Mouse (Mus musculus) bone marrow macrophage, adult 2 months (primary cell): ENCODE results near the gene Mtch2.

ENCODE experiments used
- CTCF ChIP-seq: IDR thresholded peaks from 2 replicates; pipeline ENCODE4 v1.5.1; 2012; ENCODE audit warnings: low read depth, mild to moderate bottlenecking, low read length, moderate library complexity
- POLR2A ChIP-seq: IDR thresholded peaks from 2 replicates; pipeline ENCODE4 v1.6.1; 2012; ENCODE audit warnings: mild to moderate bottlenecking, low read depth, low read length, borderline replicate concordance

- TF ChIP-seq CTCF (no peak), POLR2A (no peak)
Measured at GRCm38 (mm10) chr2:90874025-90874424, 27.1 kb downstream of the Mtch2 start.
